Mouse (Mus musculus): ENCODE results near the gene Gm21964. TPM values are rescaled to one million over a fixed set of nuclear protein-coding genes. Genes with fewer than 3 reads are reported as not detected.

The Gm21964 gene
- polyA plus RNA-seq, 1 experiment, result 2.2 TPM

- no peak overlapping the region for H3K27ac ChIP-seq (ENCODE audit: control insufficient read depth, insufficient read depth, low read depth, low read length)
- H3K4me3 ChIP-seq (ENCODE audit: control insufficient read depth, low read depth, low read length), result peak overlapping the region; percentile 93
- no peaks in the 10 kb centered on the region for H3K27me3 ChIP-seq (ENCODE audit: control insufficient read depth, insufficient read depth, low read length)
- TF ChIP-seq CTCF (IDR thresholded peaks at IDR 0.05; ENCODE audit: control insufficient read depth, insufficient read depth, insufficient replicate concordance, low read depth, low read length) (no peak; the same call in 1 of the 2 replicates), POLR2A (IDR thresholded peaks at IDR 0.05; ENCODE audit: control insufficient read depth, low read depth, low read length) (no peak)
- peaks cover 16% of the 10 kb centered on the region for H3K4me1 ChIP-seq (ENCODE audit: control insufficient read depth, insufficient read depth, low read length)
- peaks cover 6% of the 10 kb centered on the region for H3K36me3 ChIP-seq (ENCODE audit: control insufficient read depth, insufficient read depth, low read length)
These were observed 18.7 kb downstream of the Gm21964 start for GRCm38 (mm10) chr8:110119715-110120114.

GRCm38 (mm10) chr8:110130537-110130936 is 29.5 kb downstream of the Gm21964 start:
- H3K27ac ChIP-seq (ENCODE audit: control insufficient read depth, insufficient read depth, low read depth, low read length), result peak overlapping the region; percentile 5; the same call in 1 of the 2 replicates
- TF ChIP-seq POLR2A (IDR thresholded peaks at IDR 0.05; ENCODE audit: control insufficient read depth, low read depth, low read length) (no peak), CTCF (IDR thresholded peaks at IDR 0.05; ENCODE audit: control insufficient read depth, insufficient read depth, insufficient replicate concordance, low read depth, low read length) (peak; percentile 87; the same call in 1 of the 2 replicates)
- peaks cover 6% of the 10 kb centered on the region; the same call in 1 of the 2 replicates for H3K4me1 ChIP-seq (ENCODE audit: control insufficient read depth, insufficient read depth, low read length)

GRCm38 (mm10) chr8:110134236-110134635 is 33.2 kb downstream of the Gm21964 start:
- Histone ChIP-seq H3K27ac (ENCODE audit: control insufficient read depth, insufficient read depth, low read depth, low read length) (no peak overlapping the region), H3K4me1 (ENCODE audit: control insufficient read depth, insufficient read depth, low read length) (no peaks in the 10 kb centered on the region), H3K4me3 (ENCODE audit: control insufficient read depth, low read depth, low read length) (no peak overlapping the region), H3K27me3 (ENCODE audit: control insufficient read depth, insufficient read depth, low read length) (no peaks in the 10 kb centered on the region), H3K36me3 (ENCODE audit: control insufficient read depth, insufficient read depth, low read length) (no peaks in the 10 kb centered on the region)
- TF ChIP-seq CTCF (IDR thresholded peaks at IDR 0.05; ENCODE audit: control insufficient read depth, insufficient read depth, insufficient replicate concordance, low read depth, low read length), result no peak
- no peak for TF ChIP-seq POLR2A (IDR thresholded peaks at IDR 0.05; ENCODE audit: control insufficient read depth, low read depth, low read length)

More at GRCm38 (mm10) chr8:110130537-110130936, 29.5 kb downstream of the Gm21964 start:
- Histone ChIP-seq H3K4me3 (ENCODE audit: control insufficient read depth, low read depth, low read length) (peak overlapping the region; percentile 39), H3K36me3 (ENCODE audit: control insufficient read depth, insufficient read depth, low read length) (no peaks in the 10 kb centered on the region), H3K27me3 (ENCODE audit: control insufficient read depth, insufficient read depth, low read length) (no peaks in the 10 kb centered on the region)

GRCm38 (mm10) chr8:110135515-110135914 is 34.5 kb downstream of the Gm21964 start:
- H3K36me3 ChIP-seq (ENCODE audit: control insufficient read depth, insufficient read depth, low read length), result no peaks in the 10 kb centered on the region
- H3K4me1 ChIP-seq (ENCODE audit: control insufficient read depth, insufficient read depth, low read length), result no peaks in the 10 kb centered on the region

GRCm38 (mm10) chr8:110140156-110140555 is 39.1 kb downstream of the Gm21964 start:
- TF ChIP-seq CTCF (IDR thresholded peaks at IDR 0.05; ENCODE audit: control insufficient read depth, insufficient read depth, insufficient replicate concordance, low read depth, low read length), result no peak
- no peak for TF ChIP-seq POLR2A (IDR thresholded peaks at IDR 0.05; ENCODE audit: control insufficient read depth, low read depth, low read length)
- Histone ChIP-seq H3K27me3 (ENCODE audit: control insufficient read depth, insufficient read depth, low read length) (no peaks in the 10 kb centered on the region), H3K4me3 (ENCODE audit: control insufficient read depth, low read depth, low read length) (no peak overlapping the region), H3K36me3 (ENCODE audit: control insufficient read depth, insufficient read depth, low read length) (no peaks in the 10 kb centered on the region), H3K4me1 (ENCODE audit: control insufficient read depth, insufficient read depth, low read length) (peaks cover 8% of the 10 kb centered on the region), H3K27ac (ENCODE audit: control insufficient read depth, insufficient read depth, low read depth, low read length) (no peak overlapping the region)

More at GRCm38 (mm10) chr8:110135515-110135914, 34.5 kb downstream of the Gm21964 start:
- Histone ChIP-seq H3K4me3 (ENCODE audit: control insufficient read depth, low read depth, low read length) (no peak overlapping the region), H3K27me3 (ENCODE audit: control insufficient read depth, insufficient read depth, low read length) (no peaks in the 10 kb centered on the region), H3K27ac (ENCODE audit: control insufficient read depth, insufficient read depth, low read depth, low read length) (no peak overlapping the region)
- TF ChIP-seq CTCF (IDR thresholded peaks at IDR 0.05; ENCODE audit: control insufficient read depth, insufficient read depth, insufficient replicate concordance, low read depth, low read length), result no peak
- no peak for TF ChIP-seq POLR2A (IDR thresholded peaks at IDR 0.05; ENCODE audit: control insufficient read depth, low read depth, low read length)

- Histone ChIP-seq H3K36me3 (ENCODE audit: control insufficient read depth, insufficient read depth, low read length) (no peaks in the 10 kb centered on the region), H3K4me3 (ENCODE audit: control insufficient read depth, low read depth, low read length) (no peak overlapping the region), H3K27ac (ENCODE audit: control insufficient read depth, insufficient read depth, low read depth, low read length) (no peak overlapping the region), H3K4me1 (ENCODE audit: control insufficient read depth, insufficient read depth, low read length) (peaks cover 8% of the 10 kb centered on the region), H3K27me3 (ENCODE audit: control insufficient read depth, insufficient read depth, low read length) (no peaks in the 10 kb centered on the region)
- TF ChIP-seq CTCF (IDR thresholded peaks at IDR 0.05; ENCODE audit: control insufficient read depth, insufficient read depth, insufficient replicate concordance, low read depth, low read length) (no peak), POLR2A (IDR thresholded peaks at IDR 0.05; ENCODE audit: control insufficient read depth, low read depth, low read length) (no peak)
These were observed 39.8 kb downstream of the Gm21964 start for GRCm38 (mm10) chr8:110140770-110141169.

- peak; percentile 87 for TF ChIP-seq CTCF (IDR thresholded peaks at IDR 0.05; ENCODE audit: control insufficient read depth, insufficient read depth, insufficient replicate concordance, low read depth, low read length)
- no peak for TF ChIP-seq POLR2A (IDR thresholded peaks at IDR 0.05; ENCODE audit: control insufficient read depth, low read depth, low read length)
- Histone ChIP-seq H3K4me3 (ENCODE audit: control insufficient read depth, low read depth, low read length) (no peak overlapping the region), H3K36me3 (ENCODE audit: control insufficient read depth, insufficient read depth, low read length) (no peaks in the 10 kb centered on the region), H3K4me1 (ENCODE audit: control insufficient read depth, insufficient read depth, low read length) (peaks cover 8% of the 10 kb centered on the region), H3K27me3 (ENCODE audit: control insufficient read depth, insufficient read depth, low read length) (no peaks in the 10 kb centered on the region), H3K27ac (ENCODE audit: control insufficient read depth, insufficient read depth, low read depth, low read length) (no peak overlapping the region)
These were observed 44.5 kb downstream of the Gm21964 start for GRCm38 (mm10) chr8:110145538-110145937.
